Comparison of ENCODE assay signal across 8 mouse cellular contexts in genomic region chr2:118676839-118677741, GRCm38 (mm10). TPM values are rescaled to one million over a fixed set of nuclear protein-coding genes. Genes with fewer than 3 reads are reported as not detected.
DNase-seq lines count a peak whose midpoint lies in the region.

No protein-coding gene starts in this region.

- peak; percentile 16 for DNase-seq in cerebellum, adult 8-10 months
- DNase-seq in cerebellum, postnatal 4 days (ENCODE audit: low spot score in 2 of 2), result no peak
- peak; percentile 58 for DNase-seq in urinary bladder, adult 2 months (ENCODE audit: low spot score)
- DNase-seq in urinary bladder, postnatal 10 days (ENCODE audit: low spot score), result no peak
- DNase-seq in heart, postnatal 4 days, result peak; percentile 50
- peak; percentile 39 for DNase-seq in liver
- peak; percentile 45 for DNase-seq in naive thymus-derived CD4-positive, alpha-beta T cell, adult 2 months (ENCODE audit: low read depth)
- no peak for DNase-seq in left cerebral cortex, adult 11 months (ENCODE audit: low spot score)

RNA-seq across cellular contexts. Expression of gene Pak6, which starts 14.0 kb away (rescaled TPM):
- polyA plus RNA-seq in urinary bladder, adult 2 months (2012; rRNA removed), result 12.3 and 12.7 TPM in 2 replicates
- total RNA-seq in heart, postnatal 4 days (2021), result 10 to 100 TPM; 14.0 to 14.2 TPM

RNA-seq across cellular contexts. Expression of gene Ankrd63, which starts 26.7 kb away (rescaled TPM):
- polyA plus RNA-seq in urinary bladder, adult 2 months (2012; rRNA removed), result 0.69 and 0.93 TPM in 2 replicates
- total RNA-seq in heart, postnatal 4 days (2021), result 1 to 10 TPM; 1.3 to 1.4 TPM

RNA-seq across cellular contexts. Expression of gene Plcb2, which starts 51.1 kb away (rescaled TPM):
- polyA plus RNA-seq in urinary bladder, adult 2 months (2012; rRNA removed), result 2.6 and 3.0 TPM in 2 replicates
- 1 to 10 TPM; 1.3 to 1.7 TPM for total RNA-seq in heart, postnatal 4 days (2021)

Comparison
In these comparisons a context has a peak if more than half of its experiments do, and no peak if none do; other contexts are left out.
1. DNase-seq: peak in cerebellum, adult 8-10 months (single experiment), urinary bladder, adult 2 months (single experiment), heart, postnatal 4 days (single experiment), liver (single experiment) and naive thymus-derived CD4-positive, alpha-beta T cell, adult 2 months (single experiment); none in cerebellum, postnatal 4 days (0 of 2), urinary bladder, postnatal 10 days (single experiment) and left cerebral cortex, adult 11 months (single experiment).